Mouse (Mus musculus) CH12.LX (cell line): Measurements from ENCODE around the gene Dhdds.

ENCODE experiments used
- CTCF ChIP-seq, 2 experiments: IDR thresholded peaks in 1 of 2; conservative IDR thresholded peaks in 1 of 2; 2 replicates each; pipeline ENCODE4 v1.5.1; 2011 to 2012; ENCODE audit warnings: low read depth in 2 of 2, low read length in 2 of 2, improper control_type of control experiment in 1 of 2, inconsistent platforms in 1 of 2, mild to moderate bottlenecking in 1 of 2, moderate library complexity in 1 of 2
- E2F4 ChIP-seq: IDR thresholded peaks from 2 replicates; pipeline ENCODE4 v1.6.1; 2011; ENCODE audit warnings: low read depth, low read length, improper control_type of control experiment; ENCODE audit not compliant: insufficient replicate concordance
- EP300 ChIP-seq: IDR thresholded peaks from 2 replicates; pipeline ENCODE4 v1.6.1; 2011; ENCODE audit warnings: low read length, improper control_type of control experiment
- JUN ChIP-seq: IDR thresholded peaks from 2 replicates; pipeline ENCODE4 v1.6.1; 2011; ENCODE audit warnings: low read depth, mild to moderate bottlenecking, low read length, improper control_type of control experiment, moderate library complexity; ENCODE audit not compliant: insufficient read depth
- MAX ChIP-seq: IDR thresholded peaks from 2 replicates; pipeline ENCODE4 v1.6.1; 2011; ENCODE audit warnings: low read length, improper control_type of control experiment
- MEF2A ChIP-seq: IDR thresholded peaks from 2 replicates; pipeline ENCODE4 v1.6.1; 2014; ENCODE audit warnings: low read depth, mild to moderate bottlenecking, inconsistent platforms, low read length, improper control_type of control experiment, borderline replicate concordance
- MYC ChIP-seq: IDR thresholded peaks from 2 replicates; pipeline ENCODE4 v1.6.1; 2011; ENCODE audit warnings: low read depth, mild to moderate bottlenecking, improper control_type of control experiment, low read length
- NELFE ChIP-seq: IDR thresholded peaks from 2 replicates; pipeline ENCODE4 v1.6.1; 2011; ENCODE audit warnings: low read depth, low read length, improper control_type of control experiment
- POLR2A ChIP-seq: IDR thresholded peaks from 2 replicates; pipeline ENCODE4 v1.6.1; 2011; ENCODE audit warnings: low read depth, mild to moderate bottlenecking, improper control_type of control experiment, low read length
- UBTF ChIP-seq: IDR thresholded peaks from 2 replicates; pipeline ENCODE4 v1.6.1; 2012; ENCODE audit warnings: low read depth, mild to moderate bottlenecking, inconsistent platforms, low read length, improper control_type of control experiment, moderate library complexity
- USF1 ChIP-seq: IDR thresholded peaks from 2 replicates; pipeline ENCODE4 v1.6.1; 2014; ENCODE audit warnings: low read depth, mild to moderate bottlenecking, inconsistent platforms, low read length, improper control_type of control experiment
- ZC3H11A ChIP-seq: IDR thresholded peaks from 2 replicates; pipeline ENCODE4 v1.6.1; 2012; ENCODE audit warnings: low read depth, mild to moderate bottlenecking, inconsistent platforms, low read length, improper control_type of control experiment

GRCm38 (mm10) chr4:133991087-133991660, 9.5 kb downstream of the Dhdds start:
- TF ChIP-seq MEF2A, result no peak
- TF ChIP-seq MAX, result no peak
- no peak for TF ChIP-seq MYC
- TF ChIP-seq POLR2A, result no peak
- no peak for TF ChIP-seq JUN
- no peak for TF ChIP-seq ZC3H11A
- TF ChIP-seq EP300, result no peak
- no peak for TF ChIP-seq CTCF (conservative IDR thresholded peaks at IDR 0.05 in 1 of 2, IDR thresholded peaks at IDR 0.05 in 1 of 2; ENCODE audit: low read depth in 2 of 2, low read length in 2 of 2)
- no peak for TF ChIP-seq E2F4
- no peak for TF ChIP-seq USF1
- no peak for TF ChIP-seq NELFE
- no peak for TF ChIP-seq UBTF
